Mouse (Mus musculus) lung, postnatal 4 days (tissue): ENCODE results near the gene Ddx58.

Experiments used
- DNase-seq, 2 experiments: peaks; one replicate each; pipeline ENCODE4 v3.0.0; 2021

The Ddx58 gene

GRCm38 (mm10) chr4:40233062-40233664 is 6.5 kb downstream of the Ddx58 start:
- DNase-seq = no peak

DNA sequence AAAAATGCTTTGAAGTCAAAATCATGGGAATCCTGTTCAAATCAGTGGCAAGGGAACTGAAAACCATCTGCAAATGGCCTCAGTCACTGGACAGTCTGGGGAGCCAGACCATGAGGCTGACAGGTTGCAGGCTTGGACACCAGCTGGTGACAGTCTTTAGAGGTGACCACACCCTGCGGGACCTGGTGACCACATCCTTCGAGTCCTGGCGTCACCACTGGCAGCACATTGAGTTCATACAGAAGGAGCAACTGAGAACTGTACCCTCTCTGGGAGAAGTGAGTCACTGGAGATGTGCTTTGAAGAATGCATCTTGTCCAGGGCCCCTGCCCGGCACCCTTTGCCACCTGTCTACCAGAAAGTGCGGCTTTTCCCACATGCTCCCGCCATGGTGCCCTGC is 9.9 kb downstream of the Ddx58 start:
- DNase-seq = no peak

DNA sequence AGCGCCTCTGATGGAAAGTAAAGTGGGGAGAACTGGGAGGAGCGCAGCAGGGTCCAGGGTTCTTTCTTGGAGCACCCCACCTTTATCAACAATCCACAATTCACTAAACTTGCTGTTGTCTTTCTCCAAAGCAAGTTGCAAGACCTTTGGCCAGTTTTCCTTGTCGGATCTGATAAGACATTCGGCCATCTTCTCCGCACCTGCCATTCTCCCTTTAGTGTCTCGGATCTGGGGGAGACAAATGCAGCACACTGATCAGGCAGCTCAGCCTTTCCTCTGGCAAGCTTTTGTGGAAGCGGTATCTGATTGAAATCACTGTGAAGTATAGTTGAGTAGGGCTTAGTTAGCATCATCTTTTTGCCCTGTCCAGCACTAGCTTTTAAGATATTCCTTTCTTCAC is 11.7 kb downstream of the Ddx58 start:
- no peak for DNase-seq

GRCm38 (mm10) chr4:40227131-40227530 is 12.5 kb downstream of the Ddx58 start:
- no peak for DNase-seq

GRCm38 (mm10) chr4:40226095-40226494 is 13.5 kb downstream of the Ddx58 start:
- no peak for DNase-seq

GRCm38 (mm10) chr4:40221876-40222585 is 17.6 kb downstream of the Ddx58 start:
- no peak for DNase-seq

DNA sequence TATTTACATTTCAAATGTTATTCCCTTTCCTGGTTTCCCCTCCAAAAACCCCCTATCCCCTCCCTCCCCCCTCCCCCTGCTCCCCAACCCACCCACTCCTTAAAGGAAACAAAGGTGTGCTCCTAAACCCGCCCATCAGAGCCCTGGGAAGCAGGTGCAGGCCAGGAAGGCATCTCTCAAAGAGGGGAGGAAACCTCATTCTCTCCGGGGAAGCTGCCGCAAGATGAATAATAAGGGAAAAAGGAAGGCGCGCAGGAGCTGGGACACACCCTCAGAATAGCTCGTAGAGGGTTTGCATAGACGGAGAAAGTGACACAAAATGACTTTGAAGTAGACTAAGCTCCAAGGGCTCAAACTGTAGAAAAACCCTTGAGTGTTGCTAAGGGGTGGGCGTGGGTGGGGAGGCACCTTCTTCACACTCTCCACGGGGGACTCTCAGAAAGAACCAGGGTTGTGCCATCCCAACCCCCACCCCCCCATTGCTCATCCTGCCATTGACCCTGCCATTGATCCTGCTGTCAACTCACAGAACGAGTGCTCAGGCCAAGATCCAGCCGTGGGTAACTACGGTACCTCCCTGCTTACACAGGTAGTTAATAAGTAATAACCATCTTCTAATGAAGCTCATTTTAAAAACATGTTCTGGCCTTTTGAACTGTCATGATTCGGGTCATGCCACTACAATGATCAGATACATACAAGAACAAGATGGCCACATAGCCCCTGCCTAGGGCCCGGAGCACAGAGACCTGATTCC is 18.4 kb downstream of the Ddx58 start:
- DNase-seq = no peak

- no peak for DNase-seq
Observed at GRCm38 (mm10) chr4:40220437-40220836, 19.2 kb downstream of the Ddx58 start.

GRCm38 (mm10) chr4:40218382-40218781 is 21.2 kb downstream of the Ddx58 start:
- DNase-seq = peak; percentile 42 to 56

DNA sequence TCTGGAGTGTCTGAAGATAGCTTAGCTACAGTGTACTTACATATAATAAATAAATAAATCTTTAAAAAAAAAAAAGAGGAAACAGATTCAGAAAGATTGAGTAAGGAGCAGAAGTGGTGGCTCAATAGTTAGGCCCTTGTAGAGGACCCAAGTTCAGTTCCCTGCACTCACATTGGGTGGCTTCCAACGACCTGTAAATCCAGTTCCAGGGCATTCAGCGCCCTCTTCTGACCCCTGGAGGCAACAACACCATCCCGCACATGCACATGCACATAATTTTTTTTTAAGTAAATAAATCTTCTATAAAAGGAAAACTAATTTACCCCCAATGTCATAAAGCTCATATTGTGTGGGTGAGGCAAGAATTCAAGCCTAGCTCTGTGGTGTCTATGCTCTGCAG is 21.7 kb downstream of the Ddx58 start:
- DNase-seq = no peak

DNA sequence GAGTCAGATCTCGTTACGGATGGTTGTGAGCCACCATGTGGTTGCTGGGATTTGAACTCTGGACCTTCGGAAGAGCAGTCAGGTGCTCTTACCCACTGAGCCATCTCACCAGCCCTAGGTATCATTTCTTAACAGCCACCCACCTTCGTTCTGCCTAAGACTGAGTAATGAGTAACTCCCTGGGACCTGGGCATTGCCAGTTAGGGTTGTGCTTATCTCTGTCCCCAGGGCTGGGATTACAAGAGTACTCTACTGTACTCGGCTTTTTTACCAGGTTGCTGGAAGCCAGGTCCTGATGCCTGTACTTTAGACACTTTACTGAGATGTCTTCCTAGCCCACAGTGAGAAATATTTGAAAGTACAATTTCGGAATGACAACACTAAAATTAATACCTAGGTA is 27.5 kb downstream of the Ddx58 start:
- DNase-seq = no peak

GRCm38 (mm10) chr4:40207701-40208100 is 31.9 kb downstream of the Ddx58 start:
- no peak for DNase-seq

GRCm38 (mm10) chr4:40205231-40205903 is 34.3 kb downstream of the Ddx58 start:
- peak; percentile 10 to 34 for DNase-seq

GRCm38 (mm10) chr4:40204374-40204773 is 35.3 kb downstream of the Ddx58 start:
- DNase-seq = no peak

- DNase-seq = no peak
Observed at GRCm38 (mm10) chr4:40202205-40202604, 37.4 kb downstream of the Ddx58 start.

- DNase-seq = no peak
Observed at GRCm38 (mm10) chr4:40195336-40195735, 44.3 kb downstream of the Ddx58 start.

- no peak for DNase-seq
Observed at GRCm38 (mm10) chr4:40193461-40193860, 46.2 kb downstream of the Ddx58 start.

- DNase-seq = no peak
Observed at GRCm38 (mm10) chr4:40192246-40192645, 47.4 kb downstream of the Ddx58 start.

- DNase-seq = no peak
Observed at GRCm38 (mm10) chr4:40187956-40188355, 51.7 kb downstream of the Ddx58 start.

- no peak for DNase-seq
Observed at GRCm38 (mm10) chr4:40184470-40184869, 55.2 kb downstream of the Ddx58 start.

DNA sequence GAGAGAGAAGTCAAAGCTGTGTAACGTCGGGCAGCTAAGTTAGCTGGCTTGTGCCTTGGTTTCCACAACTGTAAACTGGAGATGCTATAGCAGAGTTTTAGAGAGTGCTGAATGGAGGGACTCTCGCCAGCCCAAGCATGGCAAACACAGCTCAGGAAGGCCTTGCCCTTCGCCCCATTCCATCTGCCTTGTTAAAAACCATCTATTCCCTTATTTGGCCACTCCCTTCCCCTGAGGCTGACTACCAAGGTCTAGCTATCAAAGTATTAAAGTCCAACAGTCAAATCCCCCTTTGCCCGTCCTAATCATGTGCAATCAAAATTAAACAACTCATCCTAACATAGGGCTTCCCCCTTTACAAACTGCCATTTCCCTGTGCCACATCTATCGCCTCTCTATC is 55.8 kb downstream of the Ddx58 start:
- DNase-seq = no peak

GRCm38 (mm10) chr4:40182651-40183320 is 56.8 kb downstream of the Ddx58 start:
- DNase-seq = peak; percentile 60 to 78

DNA sequence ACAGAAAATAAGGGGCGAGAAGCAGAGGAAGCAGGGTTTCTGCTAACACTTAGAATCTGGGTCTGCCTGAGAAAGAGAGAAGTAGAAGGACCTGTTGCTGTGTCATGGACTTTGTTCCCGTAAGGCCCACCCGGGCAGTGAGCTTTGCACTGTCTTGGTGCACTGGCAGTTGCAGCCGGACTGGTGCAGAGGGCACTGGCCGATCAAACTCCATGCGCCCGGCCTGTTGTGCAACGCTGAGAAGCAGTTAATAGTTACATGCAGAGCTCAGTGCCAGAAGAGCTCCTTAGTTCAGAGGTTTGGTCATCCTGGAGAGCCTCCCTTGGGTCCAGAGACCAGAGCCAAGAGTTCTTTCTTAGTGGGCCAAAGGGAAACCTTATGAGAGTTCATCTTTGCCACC is 57.9 kb downstream of the Ddx58 start:
- DNase-seq = no peak
